Mouse (Mus musculus): Measurements from ENCODE around the gene Cfdp1.

Gene Cfdp1

DNA sequence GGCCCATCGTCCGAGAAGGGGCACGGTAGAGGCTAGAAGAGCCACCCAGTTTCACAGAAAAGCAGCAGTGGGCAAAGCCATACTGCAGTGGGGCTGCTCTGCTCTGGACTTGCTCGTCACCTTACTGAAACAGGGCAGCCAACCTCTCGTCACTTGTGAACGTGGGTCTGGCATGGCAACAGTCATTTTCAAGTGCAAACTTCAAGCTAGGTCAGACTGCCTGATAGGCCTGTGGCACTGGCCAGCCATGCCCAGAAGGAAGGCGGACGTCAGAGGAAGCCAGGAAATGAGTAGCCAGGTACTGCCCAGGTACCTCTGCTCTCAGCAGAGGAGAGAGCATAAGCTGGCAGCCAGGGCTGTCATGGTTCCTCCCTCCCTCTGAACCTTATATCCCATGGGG is 113.1 kb downstream of the Cfdp1 start:
- no peak for DNase-seq (ENCODE audit: low read depth, low spot score)

DNA sequence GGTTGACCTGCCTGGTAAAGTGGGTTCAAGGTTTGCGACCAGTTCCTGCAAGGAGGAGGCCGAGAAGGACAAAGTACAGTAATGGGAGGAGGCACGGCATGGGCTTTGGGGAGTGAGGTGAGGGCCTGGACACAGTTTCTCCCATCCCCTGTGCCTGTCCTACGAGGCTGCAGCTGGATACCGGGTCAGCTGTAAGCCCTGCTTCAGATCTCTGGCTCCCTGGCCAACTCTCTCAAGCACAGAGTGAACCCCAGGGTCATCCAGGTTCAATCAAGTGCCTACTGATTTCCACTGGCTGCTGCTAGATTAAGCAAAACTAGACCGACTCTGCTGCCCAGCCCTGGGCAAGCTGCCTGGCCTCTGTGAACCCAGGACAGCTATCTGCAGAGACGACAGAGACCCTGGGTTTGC is 113.8 kb downstream of the Cfdp1 start:
- DNase-seq (ENCODE audit: low read depth, low spot score): no peak

- no peak for DNase-seq (ENCODE audit: low read depth, low spot score)
Measured at GRCm38 (mm10) chr8:111739604-111740003, 114.5 kb downstream of the Cfdp1 start.

- DNase-seq (ENCODE audit: low read depth, low spot score): no peak
Measured at GRCm38 (mm10) chr8:111738867-111739266, 115.2 kb downstream of the Cfdp1 start.

GRCm38 (mm10) chr8:111736321-111736720 is 117.8 kb downstream of the Cfdp1 start:
- DNase-seq (ENCODE audit: low read depth, low spot score): no peak

DNA sequence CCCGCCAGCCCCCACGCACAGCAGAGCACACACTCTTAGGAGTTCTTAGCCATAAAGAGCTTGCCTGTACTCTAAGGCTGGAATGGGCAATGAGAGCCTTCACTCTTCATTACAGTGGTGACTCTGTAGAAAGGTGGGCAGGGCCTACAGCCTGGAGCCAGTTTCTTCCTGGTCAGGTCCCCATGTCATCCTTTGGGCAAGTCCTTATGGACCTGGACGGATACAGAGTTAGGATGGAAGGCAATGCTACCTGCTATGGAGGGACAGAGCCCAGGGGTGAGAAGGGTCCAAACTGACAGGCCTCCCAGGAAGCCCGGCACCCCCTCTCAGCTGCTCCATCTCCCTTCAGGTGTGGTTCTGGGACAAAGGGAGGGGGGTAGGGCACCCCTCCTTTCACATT is 118.3 kb downstream of the Cfdp1 start:
- DNase-seq (ENCODE audit: low read depth, low spot score): no peak

GRCm38 (mm10) chr8:111735335-111735761 is 118.7 kb downstream of the Cfdp1 start:
- DNase-seq (ENCODE audit: low read depth, low spot score): no peak

DNA sequence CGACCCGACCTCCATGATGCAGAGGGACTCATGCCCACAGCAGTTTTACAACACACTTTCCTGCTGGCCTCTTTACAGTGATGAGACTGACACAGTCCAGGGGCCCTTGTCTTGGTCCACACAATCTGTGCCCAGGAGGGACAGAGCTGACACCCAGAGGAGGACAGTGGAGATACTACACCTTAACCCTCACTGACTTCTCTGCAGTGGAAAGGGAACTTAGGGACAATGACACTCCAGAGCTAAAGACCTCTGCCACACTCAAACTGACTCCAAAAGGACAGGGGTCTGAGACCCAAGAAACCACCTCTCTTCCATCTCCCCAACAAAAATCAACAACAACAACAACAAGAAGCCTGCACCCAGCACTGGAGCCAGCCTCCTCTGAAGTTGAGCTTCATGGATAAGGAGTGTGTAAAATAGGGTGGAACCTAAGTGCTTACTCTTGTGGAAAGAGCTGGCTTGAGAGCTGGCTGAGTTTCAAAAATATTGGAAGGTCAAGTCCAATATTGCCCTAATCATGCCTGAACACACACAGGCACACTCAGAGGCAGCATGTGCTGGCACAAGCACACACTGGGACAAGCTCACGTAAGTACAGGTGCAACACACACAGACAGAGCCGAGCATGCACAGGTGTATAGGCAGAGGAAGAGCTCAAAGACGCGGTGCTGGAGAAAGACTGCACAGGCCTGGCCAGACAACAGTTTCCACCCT is 119.7 kb downstream of the Cfdp1 start:
- DNase-seq (ENCODE audit: low read depth, low spot score): no peak

DNA sequence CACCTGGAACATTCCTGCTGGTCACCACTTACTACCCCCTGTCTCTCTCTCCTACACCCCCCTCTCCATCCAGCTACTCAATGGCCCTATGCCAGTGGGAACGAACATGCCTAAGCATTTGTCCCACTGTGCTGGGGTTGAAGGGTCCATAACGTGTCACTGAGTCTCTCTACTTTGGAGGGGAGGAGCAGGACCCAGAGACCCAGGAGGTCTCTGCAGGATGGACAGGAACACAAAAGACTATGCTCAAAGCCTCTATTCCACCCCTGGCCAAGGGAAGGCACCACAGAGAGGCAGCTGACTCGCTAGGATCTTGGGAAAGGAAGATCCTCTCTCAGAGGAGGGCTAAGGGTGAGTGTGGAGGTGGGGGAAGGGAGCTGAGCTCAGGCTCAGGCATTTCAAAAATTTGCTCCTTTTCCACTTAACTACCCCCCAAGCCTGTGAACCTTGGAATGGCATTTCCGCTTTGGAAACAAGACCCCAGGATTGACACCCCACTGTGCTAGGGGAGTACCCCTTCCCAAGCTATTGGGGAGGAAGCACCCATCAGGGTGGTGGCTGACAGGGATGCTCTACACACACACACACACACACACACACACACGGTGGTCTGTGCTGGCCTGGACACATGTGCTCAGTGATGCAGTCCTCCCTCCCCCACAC is 120.4 kb downstream of the Cfdp1 start:
- no peak for DNase-seq (ENCODE audit: low read depth, low spot score)

DNA sequence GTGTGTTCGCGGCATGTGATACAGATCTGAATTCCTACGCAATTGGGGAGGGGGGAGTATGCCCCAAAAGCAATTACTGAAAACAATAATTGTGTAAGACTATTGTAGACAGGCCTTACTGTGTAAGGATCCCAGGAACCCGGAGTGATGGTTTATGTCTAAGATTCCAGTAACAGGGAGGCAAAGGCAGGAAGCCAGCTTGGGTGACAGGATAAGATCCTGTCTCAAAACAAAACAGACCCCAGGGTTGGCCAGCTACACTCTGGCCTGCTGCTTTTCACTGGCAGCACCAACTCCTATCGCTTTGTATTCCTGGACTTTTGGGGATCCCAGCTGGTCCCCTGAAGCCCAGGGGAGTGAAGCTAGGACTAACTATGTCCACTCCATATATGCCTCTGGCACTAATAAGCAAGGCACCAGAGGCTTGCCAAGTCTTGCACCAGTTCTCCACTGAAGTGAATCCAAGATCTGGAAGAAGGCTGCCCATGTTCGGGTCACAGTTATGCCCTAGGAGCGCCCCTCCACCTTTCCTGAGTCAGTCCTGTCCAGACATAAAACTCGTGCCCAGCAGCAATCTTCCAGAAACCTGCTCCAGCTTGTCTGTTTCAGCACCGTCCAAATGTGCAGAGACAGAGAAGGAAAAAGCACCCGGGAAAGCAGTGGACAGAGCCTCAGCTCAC is 121.5 kb downstream of the Cfdp1 start:
- no peak for DNase-seq (ENCODE audit: low read depth, low spot score)

- peak; percentile 90 for DNase-seq (ENCODE audit: low read depth, low spot score)
Measured at GRCm38 (mm10) chr8:111732004-111732403, 122.1 kb downstream of the Cfdp1 start.

DNA sequence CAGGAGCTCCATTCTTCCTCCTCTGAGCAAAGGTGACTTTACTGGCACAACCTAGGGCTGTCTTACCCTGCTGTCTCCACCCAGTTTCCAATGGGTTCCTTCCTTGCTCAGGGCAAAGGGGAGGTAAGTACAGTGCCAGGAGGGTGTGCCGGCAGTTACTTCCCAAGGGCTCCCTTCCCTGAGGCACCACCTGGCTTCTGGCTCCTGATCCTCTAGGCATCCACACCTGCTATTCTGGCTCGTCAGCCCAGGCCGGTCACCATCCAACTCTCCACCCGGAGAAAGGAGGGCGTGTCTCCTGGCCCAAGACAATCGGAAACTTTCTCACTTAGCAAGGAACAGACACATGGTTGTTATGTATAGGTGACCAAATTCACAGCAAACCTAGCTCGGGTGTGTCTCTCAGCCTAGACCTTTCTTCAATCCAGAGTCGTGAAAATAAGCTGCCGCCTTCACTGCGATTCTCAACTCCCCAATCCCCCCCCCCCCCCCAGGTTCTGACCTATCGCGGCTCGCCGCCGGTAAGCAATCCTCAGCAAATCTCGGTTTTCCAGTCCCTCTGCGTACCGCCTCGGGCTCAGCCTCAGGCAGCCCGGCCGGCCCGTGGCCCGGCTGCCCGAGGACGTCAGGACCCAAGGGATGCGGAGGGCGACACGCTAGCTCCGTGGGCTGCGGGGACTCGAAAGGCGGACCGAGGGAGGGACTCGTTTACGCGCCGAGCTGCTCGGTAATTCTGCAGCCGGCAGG is 122.7 kb downstream of the Cfdp1 start:
- DNase-seq (ENCODE audit: low read depth, low spot score): peak; percentile 13

GRCm38 (mm10) chr8:111729233-111730170 is 124.6 kb downstream of the Cfdp1 start:
- DNase-seq (ENCODE audit: low read depth, low spot score): no peak

GRCm38 (mm10) chr8:111728481-111728880 is 125.6 kb downstream of the Cfdp1 start:
- no peak for DNase-seq (ENCODE audit: low read depth, low spot score)

DNA sequence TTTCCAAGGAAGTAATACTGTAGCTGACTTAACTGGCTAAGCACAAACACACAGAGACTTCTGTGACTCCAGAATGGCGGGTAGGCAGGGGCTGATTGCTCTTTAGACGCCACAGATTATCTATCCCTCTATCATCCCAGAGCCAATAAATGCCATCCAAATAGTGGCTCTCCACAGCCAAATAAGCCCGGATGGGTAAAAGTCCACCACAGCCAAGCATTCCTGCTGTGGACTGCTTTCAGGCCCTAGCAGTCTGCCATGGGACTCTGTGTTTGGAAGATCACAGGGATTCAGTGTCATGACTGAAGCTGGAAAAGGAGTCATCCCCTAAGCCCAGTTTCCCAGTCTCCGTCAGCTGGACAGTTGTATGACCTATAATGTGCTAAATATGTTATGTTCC is 126.5 kb downstream of the Cfdp1 start:
- no peak for DNase-seq (ENCODE audit: low read depth, low spot score)

- no peak for DNase-seq (ENCODE audit: low read depth, low spot score)
Measured at GRCm38 (mm10) chr8:111726102-111726900, 127.8 kb downstream of the Cfdp1 start.

DNA sequence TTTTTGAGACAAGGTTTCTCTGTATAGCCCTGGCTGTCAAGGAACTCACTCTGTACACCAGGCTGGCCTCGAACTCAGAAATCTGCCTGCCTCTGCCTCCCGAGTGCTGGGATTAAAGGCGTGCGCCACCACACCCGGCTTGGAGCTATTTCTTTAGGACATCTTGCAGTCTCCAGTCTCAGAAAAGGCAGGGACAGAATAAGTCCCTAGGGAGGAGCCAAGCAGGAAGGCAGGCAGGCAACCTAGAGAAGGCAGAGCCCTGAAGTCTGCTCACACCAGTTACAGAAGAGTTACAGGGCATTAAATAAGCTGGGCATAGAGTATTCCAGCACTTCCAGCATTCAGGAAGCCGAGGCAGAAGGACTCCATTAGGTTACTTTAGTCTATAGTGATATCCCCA is 128.8 kb downstream of the Cfdp1 start:
- DNase-seq (ENCODE audit: low read depth, low spot score): no peak

- peak; percentile 17 for DNase-seq (ENCODE audit: low read depth, low spot score)
Measured at GRCm38 (mm10) chr8:111720115-111720544, 134.0 kb downstream of the Cfdp1 start.

DNA sequence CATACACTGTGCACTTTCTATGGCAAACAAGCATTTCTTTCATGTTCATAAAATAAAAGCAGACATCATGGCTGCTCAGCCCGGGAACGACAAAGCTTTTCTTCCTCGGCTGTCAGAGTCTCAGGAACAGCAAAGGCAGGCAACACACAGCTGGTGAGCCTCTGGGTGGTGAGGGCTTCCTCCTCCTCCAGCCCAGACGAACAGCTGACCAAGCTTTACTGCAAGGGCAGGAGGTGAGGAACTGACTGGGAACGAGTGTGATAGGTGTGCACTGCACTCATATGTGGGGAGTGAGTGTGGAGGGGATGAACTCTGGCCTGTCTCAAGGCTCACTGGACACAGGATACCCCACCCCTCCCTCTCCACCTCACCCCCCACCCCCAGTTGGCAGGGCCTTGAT is 135.2 kb downstream of the Cfdp1 start:
- no peak for DNase-seq (ENCODE audit: low read depth, low spot score)
